In the genomic region with DNA sequence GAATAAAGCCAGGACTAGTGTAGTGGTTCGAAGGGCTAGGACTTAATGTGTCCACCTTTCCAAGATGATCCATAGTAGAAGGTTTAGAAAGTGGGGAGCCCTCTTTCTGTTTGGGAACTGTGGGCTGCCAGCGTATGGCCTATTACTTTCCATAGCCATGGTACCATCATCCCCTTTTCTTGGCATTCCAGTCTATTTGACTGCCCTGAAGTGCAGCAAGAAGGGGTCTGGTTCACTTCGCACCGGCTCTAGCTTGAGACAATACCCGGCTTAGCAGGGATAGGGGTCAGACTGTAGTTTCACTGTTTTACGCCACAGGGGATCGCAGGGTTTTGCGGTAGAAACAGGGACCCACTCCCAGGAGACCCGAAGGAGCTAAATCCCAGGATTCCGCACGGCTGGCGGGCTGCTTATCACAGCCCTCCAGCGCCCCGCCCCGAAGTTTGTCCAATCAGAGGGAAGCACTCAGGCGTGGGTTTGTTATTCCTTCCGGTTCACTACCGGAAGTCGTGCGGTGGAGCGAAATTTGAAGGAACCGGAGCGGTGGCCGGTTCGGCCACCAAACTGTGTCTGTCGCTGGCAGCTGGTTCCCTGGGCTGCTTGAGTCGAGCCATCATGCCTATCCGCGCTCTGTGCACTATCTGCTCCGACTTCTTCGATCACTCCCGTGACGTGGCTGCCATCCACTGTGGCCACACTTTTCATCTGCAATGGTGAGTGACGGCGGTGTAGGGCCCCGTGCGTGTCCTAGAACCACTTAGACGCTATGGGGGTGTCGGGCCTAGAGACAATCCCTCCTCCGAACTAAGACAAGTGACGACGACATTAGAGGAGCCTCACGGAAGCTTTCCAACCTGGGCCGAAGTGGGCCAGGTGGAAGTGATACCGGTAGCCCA, we compare ENCODE assay signal across 8 mouse cellular contexts. TPM values are rescaled to one million over a fixed set of nuclear protein-coding genes. Genes with fewer than 3 reads are reported as not detected.
A peak's percentile ranks its signal among the peaks of the same experiment; 100 is the strongest.
DNase-seq lines count a peak whose midpoint lies in the region; ATAC-seq and TF ChIP-seq lines count a peak whose summit lies in the region.

No protein-coding gene starts in this region.

- no peaks in the 10 kb centered on the region for H3K36me3 ChIP-seq in heart, embryonic 10.5 days
- H3K36me3 ChIP-seq in kidney, embryonic 14.5 days (ENCODE audit: control insufficient read depth, insufficient read depth, low read length) = no peaks in the 10 kb centered on the region
- H3K36me3 ChIP-seq in limb, embryonic 14.5 days (ENCODE audit: control insufficient read depth, insufficient read depth, low read length) = no peaks in the 10 kb centered on the region; the same call in 1 of the 2 replicates
- peaks cover 5% of the 10 kb centered on the region; the same call in 1 of the 2 replicates for H3K36me3 ChIP-seq in midbrain, embryonic 16.5 days (ENCODE audit: control insufficient read depth, insufficient read depth, low read length)
- H3K36me3 ChIP-seq in spleen, adult 2 months (ENCODE audit: control insufficient read depth, insufficient read depth, low read length) = no peaks in the 10 kb centered on the region

- H3K27ac ChIP-seq in embryonic fibroblast, embryonic 13.5 days (ENCODE audit: insufficient read depth, low read length) = peak overlapping the region; percentile 10; the same call in 1 of the 2 replicates
- H3K27ac ChIP-seq in heart, embryonic 10.5 days = peak overlapping the region; percentile 87
- peak overlapping the region; percentile 68; the same call in 1 of the 2 replicates for H3K27ac ChIP-seq in kidney, embryonic 14.5 days (ENCODE audit: low read depth, low read length)
- H3K27ac ChIP-seq in limb, embryonic 14.5 days (replicated peaks; ENCODE audit: low read depth, low read length) = peak overlapping the region; percentile 65; the same call in 1 of the 2 replicates
- peak overlapping the region; percentile 86 for H3K27ac ChIP-seq in midbrain, embryonic 16.5 days (ENCODE audit: low read length)
- peak overlapping the region; percentile 14 for H3K27ac ChIP-seq in spleen, adult 2 months (ENCODE audit: insufficient read depth, low read length)

- H3K4me2 ChIP-seq in kidney, embryonic 14.5 days (replicated peaks; ENCODE audit: low read depth, low read length) = peak overlapping the region; percentile 66
- H3K4me2 ChIP-seq in limb, embryonic 14.5 days (replicated peaks; ENCODE audit: low read depth, low read length, severe bottlenecking) = peak overlapping the region; percentile 78
- H3K4me2 ChIP-seq in midbrain, embryonic 16.5 days (ENCODE audit: low read length) = peak overlapping the region; percentile 93

- peak; percentile 95 for ATAC-seq in kidney, embryonic 14.5 days (ENCODE audit: low FRiP score, low TSS enrichment)
- ATAC-seq in limb, embryonic 14.5 days (ENCODE audit: low FRiP score, low read depth) = peak; percentile 94
- peak; percentile 95 for ATAC-seq in midbrain, embryonic 16.5 days

- H3K9me3 ChIP-seq in heart, embryonic 10.5 days = no peaks in the 10 kb centered on the region
- H3K9me3 ChIP-seq in kidney, embryonic 14.5 days (ENCODE audit: control insufficient read depth, low read length) = no peaks in the 10 kb centered on the region
- no peaks in the 10 kb centered on the region for H3K9me3 ChIP-seq in limb, embryonic 14.5 days (ENCODE audit: control insufficient read depth, low read length)
- no peaks in the 10 kb centered on the region for H3K9me3 ChIP-seq in midbrain, embryonic 16.5 days (replicated peaks; ENCODE audit: control insufficient read depth, low read length, poor library complexity, severe bottlenecking)

- peak overlapping the region; percentile 80 for H3K4me3 ChIP-seq in embryonic fibroblast, embryonic 13.5 days (ENCODE audit: insufficient read depth, low read length)
- peak overlapping the region; percentile 72 for H3K4me3 ChIP-seq in heart, embryonic 10.5 days
- H3K4me3 ChIP-seq in kidney, embryonic 14.5 days (ENCODE audit: low read length) = peak overlapping the region; percentile 84
- peak overlapping the region; percentile 68 for H3K4me3 ChIP-seq in limb, embryonic 14.5 days (replicated peaks; ENCODE audit: low read length)
- peak overlapping the region; percentile 51 for H3K4me3 ChIP-seq in midbrain, embryonic 16.5 days (ENCODE audit: low read depth, low read length)
- H3K4me3 ChIP-seq in spleen, adult 2 months (ENCODE audit: extremely low read depth, insufficient read depth, insufficient read length) = peak overlapping the region; percentile 66

- peaks cover 13% of the 10 kb centered on the region; the same call in 1 of the 2 replicates for H3K27me3 ChIP-seq in heart, embryonic 10.5 days (ENCODE audit: insufficient read depth, poor library complexity, severe bottlenecking)
- no peaks in the 10 kb centered on the region for H3K27me3 ChIP-seq in kidney, embryonic 14.5 days (ENCODE audit: control insufficient read depth, insufficient read depth, low read length)
- H3K27me3 ChIP-seq in limb, embryonic 14.5 days (ENCODE audit: control insufficient read depth, insufficient read depth, low read length) = no peaks in the 10 kb centered on the region
- no peaks in the 10 kb centered on the region for H3K27me3 ChIP-seq in midbrain, embryonic 16.5 days (ENCODE audit: control insufficient read depth, insufficient read depth, low read depth, low read length)
- H3K27me3 ChIP-seq in spleen, adult 2 months (ENCODE audit: control insufficient read depth, insufficient read depth, low read length) = no peaks in the 10 kb centered on the region

- TF ChIP-seq CTCF in embryonic fibroblast, embryonic 13.5 days (IDR thresholded peaks at IDR 0.05; ENCODE audit: borderline replicate concordance, insufficient read depth, low read length) = no peak
- no peak for TF ChIP-seq CTCF in spleen, adult 2 months (IDR thresholded peaks at IDR 0.05; ENCODE audit: extremely low read depth, insufficient read depth, insufficient read length, insufficient replicate concordance)

- DNase-seq in B cell, adult 2 months = peak; percentile 85 to 86
- DNase-seq in brain, adult 2 months (ENCODE audit: low read depth, low spot score) = peak; percentile 94
- peak; percentile 98 for DNase-seq in heart, embryonic 10.5 days (ENCODE audit: low spot score)
- DNase-seq in limb, embryonic 14.5 days (ENCODE audit: low spot score) = peak; percentile 95
- peak; percentile 57 to 84 for DNase-seq in spleen, adult 2 months (ENCODE audit: low read depth in 1 of 2, low spot score in 2 of 2)

- 18% methylated on average over 45 of the region's 45 CpGs for WGBS in heart, embryonic 10.5 days
- WGBS in kidney, embryonic 14.5 days = 17% methylated on average over 45 of the region's 45 CpGs
- 11% methylated on average over 45 of the region's 45 CpGs for WGBS in limb, embryonic 14.5 days
- WGBS in midbrain, embryonic 16.5 days = 14% methylated on average over 45 of the region's 45 CpGs
- WGBS in spleen, adult 2 months = 11% methylated on average over 45 of the region's 45 CpGs

- peak; percentile 88 for TF ChIP-seq POLR2A in embryonic fibroblast, embryonic 13.5 days (IDR thresholded peaks at IDR 0.05; ENCODE audit: low read depth, low read length)
- TF ChIP-seq POLR2A in limb, embryonic 14.5 days (IDR thresholded peaks at IDR 0.05; ENCODE audit: borderline replicate concordance, extremely low read depth, insufficient read depth, insufficient read length) = peak; percentile 73; the same call in 1 of the 2 replicates
- TF ChIP-seq POLR2A in spleen, adult 2 months (IDR thresholded peaks at IDR 0.05; ENCODE audit: low read depth, low read length) = no peak; the same call in 1 of the 2 replicates

- peak overlapping the region; percentile 69 for H3K9ac ChIP-seq in kidney, embryonic 14.5 days (ENCODE audit: low read depth, low read length)
- H3K9ac ChIP-seq in limb, embryonic 14.5 days (ENCODE audit: low read depth, low read length, severe bottlenecking) = peak overlapping the region; percentile 59
- peak overlapping the region; percentile 65 for H3K9ac ChIP-seq in midbrain, embryonic 16.5 days (ENCODE audit: low read depth, low read length)

- peaks cover 8% of the 10 kb centered on the region for H3K4me1 ChIP-seq in embryonic fibroblast, embryonic 13.5 days (ENCODE audit: control insufficient read depth, insufficient read depth, low read length)
- H3K4me1 ChIP-seq in heart, embryonic 10.5 days = peaks cover 26% of the 10 kb centered on the region
- H3K4me1 ChIP-seq in kidney, embryonic 14.5 days (ENCODE audit: control insufficient read depth, insufficient read depth, low read length) = peaks cover 10% of the 10 kb centered on the region; the same call in 1 of the 2 replicates
- H3K4me1 ChIP-seq in limb, embryonic 14.5 days (ENCODE audit: control insufficient read depth, insufficient read depth, low read length) = peaks cover 3% of the 10 kb centered on the region; the same call in 1 of the 2 replicates
- peaks cover 13% of the 10 kb centered on the region for H3K4me1 ChIP-seq in midbrain, embryonic 16.5 days (ENCODE audit: control insufficient read depth, insufficient read depth, low read length)
- H3K4me1 ChIP-seq in spleen, adult 2 months (ENCODE audit: control insufficient read depth, insufficient read depth, insufficient read length) = no peaks in the 10 kb centered on the region; the same call in 1 of the 2 replicates

RNA-seq across cellular contexts. Expression of gene Traip, which starts 0.8 kb away (rescaled TPM):
- polyA plus RNA-seq in embryonic fibroblast, embryonic 13.5 days (2011; ENCODE audit: insufficient read length, low read depth, missing spikeins) = 11.1 and 13.5 TPM in 2 replicates
- polyA plus RNA-seq in heart, embryonic 10.5 days (2016; fragmentation: Nextera tagmentation; extraction: Ambion mirVana) = 18.7 and 30.8 TPM in 2 replicates
- 23.7 and 24.5 TPM in 2 replicates for polyA plus RNA-seq in kidney, embryonic 14.5 days (2014; fragmentation: Nextera tagmentation; extraction: Ambion mirVana)
- 10.5 and 14.3 TPM in 2 replicates for polyA plus RNA-seq in limb, embryonic 14.5 days (2012; rRNA removed)
- polyA plus RNA-seq in limb, embryonic 14.5 days (2014; fragmentation: Nextera tagmentation; extraction: Ambion mirVana) = 18.6 and 22.5 TPM in 2 replicates
- 10.0 and 12.6 TPM in 2 replicates for polyA plus RNA-seq in midbrain, embryonic 16.5 days (2015; fragmentation: Nextera tagmentation; extraction: Ambion mirVana)
- 3.1 and 4.1 TPM in 2 replicates for polyA plus RNA-seq in spleen, adult 2 months (2012; rRNA removed)

RNA-seq across cellular contexts. Expression of gene Camkv, which starts 15.2 kb away (rescaled TPM):
- polyA plus RNA-seq in embryonic fibroblast, embryonic 13.5 days (2011; ENCODE audit: insufficient read length, low read depth, missing spikeins) = not detected in 2 replicates
- 0.79 and 2.3 TPM in 2 replicates for polyA plus RNA-seq in heart, embryonic 10.5 days (2016; fragmentation: Nextera tagmentation; extraction: Ambion mirVana)
- 0.77 and 0.79 TPM in 2 replicates for polyA plus RNA-seq in kidney, embryonic 14.5 days (2014; fragmentation: Nextera tagmentation; extraction: Ambion mirVana)
- 14.2 and 16.7 TPM in 2 replicates for polyA plus RNA-seq in limb, embryonic 14.5 days (2012; rRNA removed)
- 3.5 and 4.5 TPM in 2 replicates for polyA plus RNA-seq in limb, embryonic 14.5 days (2014; fragmentation: Nextera tagmentation; extraction: Ambion mirVana)
- 90.2 and 121 TPM in 2 replicates for polyA plus RNA-seq in midbrain, embryonic 16.5 days (2015; fragmentation: Nextera tagmentation; extraction: Ambion mirVana)
- 0.07 and 0.08 TPM in 2 replicates for polyA plus RNA-seq in spleen, adult 2 months (2012; rRNA removed)

RNA-seq across cellular contexts. Expression of gene Actl11, which starts 22.4 kb away (rescaled TPM):
- polyA plus RNA-seq in embryonic fibroblast, embryonic 13.5 days (2011; ENCODE audit: insufficient read length, low read depth, missing spikeins) = not detected in 2 replicates
- not detected in 2 replicates for polyA plus RNA-seq in heart, embryonic 10.5 days (2016; fragmentation: Nextera tagmentation; extraction: Ambion mirVana)
- not detected in 2 replicates for polyA plus RNA-seq in kidney, embryonic 14.5 days (2014; fragmentation: Nextera tagmentation; extraction: Ambion mirVana)
- 0.03 TPM in 1 of 2 replicates, not detected in the other for polyA plus RNA-seq in limb, embryonic 14.5 days (2012; rRNA removed)
- not detected in 2 replicates for polyA plus RNA-seq in limb, embryonic 14.5 days (2014; fragmentation: Nextera tagmentation; extraction: Ambion mirVana)
- not detected in 2 replicates for polyA plus RNA-seq in midbrain, embryonic 16.5 days (2015; fragmentation: Nextera tagmentation; extraction: Ambion mirVana)
- not detected in 2 replicates for polyA plus RNA-seq in spleen, adult 2 months (2012; rRNA removed)

RNA-seq across cellular contexts. Expression of gene Uba7, which starts 24.6 kb away (rescaled TPM):
- polyA plus RNA-seq in embryonic fibroblast, embryonic 13.5 days (2011; ENCODE audit: insufficient read length, low read depth, missing spikeins) = 18.8 and 27.3 TPM in 2 replicates
- polyA plus RNA-seq in heart, embryonic 10.5 days (2016; fragmentation: Nextera tagmentation; extraction: Ambion mirVana) = 29.4 and 33.6 TPM in 2 replicates
- 25.7 and 28.0 TPM in 2 replicates for polyA plus RNA-seq in kidney, embryonic 14.5 days (2014; fragmentation: Nextera tagmentation; extraction: Ambion mirVana)
- 28.2 and 33.6 TPM in 2 replicates for polyA plus RNA-seq in limb, embryonic 14.5 days (2012; rRNA removed)
- 32.2 and 33.4 TPM in 2 replicates for polyA plus RNA-seq in limb, embryonic 14.5 days (2014; fragmentation: Nextera tagmentation; extraction: Ambion mirVana)
- 3.7 and 4.7 TPM in 2 replicates for polyA plus RNA-seq in midbrain, embryonic 16.5 days (2015; fragmentation: Nextera tagmentation; extraction: Ambion mirVana)
- polyA plus RNA-seq in spleen, adult 2 months (2012; rRNA removed) = 182 and 209 TPM in 2 replicates

RNA-seq across cellular contexts. Expression of gene Gm20661, which starts 32.1 kb away (rescaled TPM):
- 0.75 and 1.2 TPM in 2 replicates for polyA plus RNA-seq in embryonic fibroblast, embryonic 13.5 days (2011; ENCODE audit: insufficient read length, low read depth, missing spikeins)
- 2.2 and 3.4 TPM in 2 replicates for polyA plus RNA-seq in heart, embryonic 10.5 days (2016; fragmentation: Nextera tagmentation; extraction: Ambion mirVana)
- polyA plus RNA-seq in kidney, embryonic 14.5 days (2014; fragmentation: Nextera tagmentation; extraction: Ambion mirVana) = 4.8 and 5.5 TPM in 2 replicates
- polyA plus RNA-seq in limb, embryonic 14.5 days (2012; rRNA removed) = 16.7 and 19.6 TPM in 2 replicates
- polyA plus RNA-seq in limb, embryonic 14.5 days (2014; fragmentation: Nextera tagmentation; extraction: Ambion mirVana) = 7.9 and 8.2 TPM in 2 replicates
- polyA plus RNA-seq in midbrain, embryonic 16.5 days (2015; fragmentation: Nextera tagmentation; extraction: Ambion mirVana) = 0.65 and 0.67 TPM in 2 replicates
- 0.18 and 0.31 TPM in 2 replicates for polyA plus RNA-seq in spleen, adult 2 months (2012; rRNA removed)

Comparison
In these comparisons a context has a peak if more than half of its experiments do, and no peak if none do; other contexts are left out.
1. Peak in every context shown above with its lines: DNase-seq, ATAC-seq, H3K4me3 ChIP-seq and H3K27ac ChIP-seq.
2. H3K27ac ChIP-seq: peak in every context shown above with its lines; median percentile 87 in heart, embryonic 10.5 days; 86 in midbrain, embryonic 16.5 days; 68 in kidney, embryonic 14.5 days; 65 in limb, embryonic 14.5 days; 14 in spleen, adult 2 months; 10 in embryonic fibroblast, embryonic 13.5 days.